Comparison of ENCODE assay signal across 21 mouse cellular contexts in genomic region chr4:126542838-126543237, GRCm38 (mm10).
"Had no signal": no experiment of that assay in that cellular context is flagged by ENCODE, and none has a peak within 500 bp of the region (broad histone marks: within the 10 kb centered on the region; RNA-seq: fewer than 3 reads in every experiment).

No protein-coding gene starts in this region.

- H3K4me1 ChIP-seq: limb, embryonic 10.5 days; limb, embryonic 13.5 days; liver, embryonic 13.5 days; neural tube, embryonic 13.5 days; stomach, embryonic 15.5 days had no signal

- H3K27ac ChIP-seq: layer of hippocampus, adult 2 months; limb, embryonic 10.5 days; limb, embryonic 13.5 days; liver, embryonic 13.5 days; midbrain, embryonic 10.5 days; midbrain, embryonic 13.5 days; neural tube, embryonic 13.5 days; stomach, embryonic 15.5 days had no signal

- H3K36me3 ChIP-seq: limb, embryonic 10.5 days; limb, embryonic 13.5 days; liver, embryonic 13.5 days; midbrain, embryonic 10.5 days; midbrain, embryonic 13.5 days; neural tube, embryonic 13.5 days; stomach, embryonic 15.5 days had no signal

- H3K9me3 ChIP-seq: limb, embryonic 10.5 days; limb, embryonic 13.5 days; liver, embryonic 13.5 days; midbrain, embryonic 10.5 days; midbrain, embryonic 13.5 days; neural tube, embryonic 13.5 days; stomach, embryonic 15.5 days had no signal

- H3K27me3 ChIP-seq: limb, embryonic 13.5 days; liver, embryonic 13.5 days; megakaryocyte, embryonic 14.5 days; midbrain, embryonic 13.5 days; neural tube, embryonic 13.5 days; stomach, embryonic 15.5 days had no signal

- ATAC-seq: midbrain, embryonic 13.5 days; midbrain, embryonic 16.5 days had no signal

- DNase-seq: kidney, adult 9 months; kidney, postnatal 14 days; layer of hippocampus, adult 9-11 months; liver; liver, embryonic 13.5 days; lung, adult 2 months; lung, postnatal 14 days; lung, postnatal 4 days; right cerebral cortex, postnatal 25 days; spleen, adult 18-20 months; thymus, postnatal 25 days had no signal

- H3K4me3 ChIP-seq: layer of hippocampus, adult 2 months; limb, embryonic 10.5 days; limb, embryonic 13.5 days; liver, embryonic 13.5 days; megakaryocyte, embryonic 14.5 days; midbrain, embryonic 10.5 days; midbrain, embryonic 13.5 days; myocyte; neural tube, embryonic 13.5 days; stomach, embryonic 15.5 days had no signal

- H3K9ac ChIP-seq: limb, embryonic 13.5 days; liver, embryonic 13.5 days; midbrain, embryonic 13.5 days; neural tube, embryonic 13.5 days; stomach, embryonic 15.5 days had no signal

- H3K4me2 ChIP-seq: limb, embryonic 13.5 days; liver, embryonic 13.5 days; midbrain, embryonic 13.5 days; neural tube, embryonic 13.5 days; stomach, embryonic 15.5 days had no signal
